Mouse (Mus musculus): ENCODE results near the gene Ppil4. TPM values are rescaled to one million over a fixed set of nuclear protein-coding genes. Genes with fewer than 3 reads are reported as not detected.

Ppil4 gene
- polyA plus RNA-seq, 2 experiments = 9.4 to 20.7 TPM

DNA sequence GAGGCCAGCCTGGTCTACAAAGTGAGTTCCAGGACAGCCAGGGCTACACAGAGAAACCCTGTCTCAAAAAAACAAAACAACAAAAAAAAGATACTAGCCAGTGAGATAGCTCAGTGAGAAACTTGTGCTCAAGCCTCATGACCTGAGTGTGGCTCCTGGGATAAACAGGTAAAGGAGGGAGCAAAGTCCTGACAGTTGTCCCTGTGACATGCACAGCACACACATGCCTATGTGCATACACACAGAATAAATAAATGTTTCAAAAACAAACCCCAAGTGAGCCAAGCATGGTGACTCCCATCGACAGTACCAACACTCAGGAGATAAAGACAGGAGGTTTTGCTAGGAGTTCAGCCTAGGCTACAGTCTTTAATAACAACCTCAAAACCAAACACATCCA is 19.9 kb upstream of the Ppil4 start:
- no peak overlapping the region for H3K9ac ChIP-seq (replicated peaks)
- DNase-seq (ENCODE audit: low read depth in 3 of 3, low spot score in 3 of 3) (no peak), ATAC-seq (ENCODE audit: insufficient read depth) (no peak)
- no peaks in the 10 kb centered on the region for H3K4me1 ChIP-seq (replicated peaks; ENCODE audit: control insufficient read depth in 2 of 2, insufficient read depth in 2 of 2, low read length in 1 of 2)
- H3K27me3 ChIP-seq (ENCODE audit: control insufficient read depth, insufficient read depth, low read length) = no peaks in the 10 kb centered on the region
- H3K36me3 ChIP-seq (replicated peaks; ENCODE audit: control insufficient read depth, insufficient read depth, low read depth) = peaks cover 3% of the 10 kb centered on the region
- no peak for TF ChIP-seq EP300 (IDR thresholded peaks at IDR 0.05; ENCODE audit: low read depth)
- TF ChIP-seq CTCF (IDR thresholded peaks at IDR 0.05; ENCODE audit: low read depth) = no peak
- H3K27ac ChIP-seq = no peak overlapping the region
- WGBS (ENCODE audit: insufficient replicate concordance) = 88% methylated on average over 1 of the region's 1 CpGs
- no peaks in the 10 kb centered on the region for H3K9me3 ChIP-seq (ENCODE audit: control insufficient read depth, low read length)
- H3K4me2 ChIP-seq (ENCODE audit: low read depth) = no peak overlapping the region
- H3K4me3 ChIP-seq (ENCODE audit: insufficient read depth in 1 of 2, low read depth in 2 of 2, low read length in 2 of 2) = no peak overlapping the region

DNA sequence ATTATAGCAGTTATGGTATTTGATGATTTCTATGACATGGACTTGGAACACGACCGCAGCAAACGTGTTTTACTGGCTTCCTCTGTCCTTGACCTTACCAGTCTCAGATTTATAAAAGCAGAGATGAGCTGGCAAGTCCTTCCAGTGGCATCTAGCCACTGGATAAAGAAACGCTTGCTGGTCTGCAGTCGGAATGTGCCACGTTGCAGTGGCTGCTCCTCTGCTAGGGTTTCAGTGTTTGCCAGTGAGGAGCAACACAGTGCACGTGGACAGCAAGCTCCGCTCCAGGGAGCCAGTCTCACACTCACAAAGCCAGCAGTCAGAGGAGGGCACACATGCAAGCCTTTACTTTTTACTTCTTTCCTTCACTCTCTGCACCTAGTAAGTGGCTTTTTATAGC is 17.3 kb upstream of the Ppil4 start:
- Histone ChIP-seq H3K9ac (replicated peaks) (no peak overlapping the region), H3K27me3 (ENCODE audit: control insufficient read depth, insufficient read depth, low read length) (no peaks in the 10 kb centered on the region), H3K27ac (no peak overlapping the region), H3K36me3 (replicated peaks; ENCODE audit: control insufficient read depth, insufficient read depth, low read depth) (no peaks in the 10 kb centered on the region; the same call in none of the 2 replicates), H3K9me3 (ENCODE audit: control insufficient read depth, low read length) (no peaks in the 10 kb centered on the region), H3K4me3 (ENCODE audit: insufficient read depth in 1 of 2, low read depth in 2 of 2, low read length in 2 of 2) (no peak overlapping the region), H3K4me1 (replicated peaks; ENCODE audit: control insufficient read depth in 2 of 2, insufficient read depth in 2 of 2, low read length in 1 of 2) (peaks cover 4 to 6% of the 10 kb centered on the region in 2 experiments; a peak in 3 of 4 replicates), H3K4me2 (ENCODE audit: low read depth) (no peak overlapping the region)
- 79% methylated on average over 8 of the region's 8 CpGs for WGBS (ENCODE audit: insufficient replicate concordance)
- DNase-seq (ENCODE audit: low read depth in 3 of 3, low spot score in 3 of 3) (no peak), ATAC-seq (ENCODE audit: insufficient read depth) (no peak)
- TF ChIP-seq CTCF (IDR thresholded peaks at IDR 0.05; ENCODE audit: low read depth) = no peak
- TF ChIP-seq EP300 (IDR thresholded peaks at IDR 0.05; ENCODE audit: low read depth) = no peak

DNA sequence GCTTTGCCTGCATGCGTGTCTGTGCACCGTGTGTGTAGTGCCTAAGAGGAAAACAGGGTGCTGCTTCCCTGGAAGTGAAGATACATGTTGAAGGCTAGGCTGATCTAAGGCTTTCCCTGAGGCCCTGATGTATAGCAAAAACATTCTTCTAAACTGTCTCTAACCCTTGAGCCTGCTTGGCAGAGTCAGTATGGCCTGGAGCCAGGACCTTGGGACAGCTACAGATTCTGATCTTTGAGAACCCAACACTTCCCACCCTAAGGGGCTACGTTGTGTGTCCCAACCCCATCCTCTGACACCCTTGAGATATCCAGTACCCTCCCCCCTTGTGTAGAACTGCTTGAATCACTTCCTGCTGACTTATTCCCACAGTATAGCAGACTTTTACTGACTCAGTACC is 14.3 kb upstream of the Ppil4 start:
- DNase-seq (ENCODE audit: low read depth in 3 of 3, low spot score in 3 of 3) = no peak
- Histone ChIP-seq H3K9me3 (ENCODE audit: control insufficient read depth, low read length) (no peaks in the 10 kb centered on the region), H3K4me3 (ENCODE audit: insufficient read depth in 1 of 2, low read depth in 2 of 2, low read length in 2 of 2) (no peak overlapping the region), H3K9ac (replicated peaks) (no peak overlapping the region), H3K27me3 (ENCODE audit: control insufficient read depth, insufficient read depth, low read length) (no peaks in the 10 kb centered on the region), H3K4me1 (replicated peaks; ENCODE audit: control insufficient read depth in 2 of 2, insufficient read depth in 2 of 2, low read length in 1 of 2) (peaks cover 6 to 8% of the 10 kb centered on the region in 2 experiments; a peak in 3 of 4 replicates), H3K4me2 (ENCODE audit: low read depth) (no peak overlapping the region), H3K36me3 (replicated peaks; ENCODE audit: control insufficient read depth, insufficient read depth, low read depth) (no peaks in the 10 kb centered on the region; the same call in 1 of the 2 replicates), H3K27ac (no peak overlapping the region)
- TF ChIP-seq CTCF (IDR thresholded peaks at IDR 0.05; ENCODE audit: low read depth) = no peak
- TF ChIP-seq EP300 (IDR thresholded peaks at IDR 0.05; ENCODE audit: low read depth) = no peak
- 79% methylated on average over 3 of the region's 3 CpGs for WGBS (ENCODE audit: insufficient replicate concordance)
- ATAC-seq (ENCODE audit: insufficient read depth) = no peak

DNA sequence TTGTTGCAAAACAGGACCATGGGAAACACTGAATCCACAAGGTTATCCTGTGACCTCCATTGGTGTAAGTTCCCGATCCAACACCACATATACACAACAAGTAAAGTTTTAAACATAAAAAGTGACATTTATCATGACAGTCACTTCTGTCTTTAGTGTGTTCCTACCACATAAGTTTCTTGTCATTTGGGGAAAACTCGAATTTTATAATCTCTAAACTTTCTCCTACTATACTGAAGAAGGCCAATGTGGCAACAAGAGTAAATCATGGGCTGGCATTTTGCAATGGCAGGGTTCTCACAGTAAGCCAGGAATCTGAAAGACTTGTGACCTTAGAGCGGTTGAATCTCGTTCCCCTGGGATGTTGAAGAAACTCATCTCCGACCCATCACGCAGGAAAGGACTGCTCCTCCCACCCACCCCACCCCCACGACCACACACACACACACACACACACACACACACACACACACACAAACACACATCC is 12.9 kb upstream of the Ppil4 start:
- Histone ChIP-seq H3K4me3 (ENCODE audit: insufficient read depth in 1 of 2, low read depth in 2 of 2, low read length in 2 of 2) (peak overlapping the region; percentile 87 to 100), H3K9me3 (ENCODE audit: control insufficient read depth, low read length) (no peaks in the 10 kb centered on the region), H3K27ac (no peak overlapping the region), H3K4me2 (ENCODE audit: low read depth) (peak overlapping the region; percentile 90), H3K9ac (replicated peaks) (peak overlapping the region; percentile 96), H3K4me1 (replicated peaks; ENCODE audit: control insufficient read depth in 2 of 2, insufficient read depth in 2 of 2, low read length in 1 of 2) (peaks cover 6 to 8% of the 10 kb centered on the region in 2 experiments; a peak in 3 of 4 replicates), H3K36me3 (replicated peaks; ENCODE audit: control insufficient read depth, insufficient read depth, low read depth) (no peaks in the 10 kb centered on the region; the same call in 1 of the 2 replicates), H3K27me3 (ENCODE audit: control insufficient read depth, insufficient read depth, low read length) (no peaks in the 10 kb centered on the region)
- TF ChIP-seq EP300 (IDR thresholded peaks at IDR 0.05; ENCODE audit: low read depth) = no peak
- no peak for TF ChIP-seq CTCF (IDR thresholded peaks at IDR 0.05; ENCODE audit: low read depth)
- DNase-seq (ENCODE audit: low read depth in 3 of 3, low spot score in 3 of 3) (no peak), ATAC-seq (ENCODE audit: insufficient read depth) (no peak)
- WGBS (ENCODE audit: insufficient replicate concordance) = 18% methylated on average over 7 of the region's 7 CpGs

DNA sequence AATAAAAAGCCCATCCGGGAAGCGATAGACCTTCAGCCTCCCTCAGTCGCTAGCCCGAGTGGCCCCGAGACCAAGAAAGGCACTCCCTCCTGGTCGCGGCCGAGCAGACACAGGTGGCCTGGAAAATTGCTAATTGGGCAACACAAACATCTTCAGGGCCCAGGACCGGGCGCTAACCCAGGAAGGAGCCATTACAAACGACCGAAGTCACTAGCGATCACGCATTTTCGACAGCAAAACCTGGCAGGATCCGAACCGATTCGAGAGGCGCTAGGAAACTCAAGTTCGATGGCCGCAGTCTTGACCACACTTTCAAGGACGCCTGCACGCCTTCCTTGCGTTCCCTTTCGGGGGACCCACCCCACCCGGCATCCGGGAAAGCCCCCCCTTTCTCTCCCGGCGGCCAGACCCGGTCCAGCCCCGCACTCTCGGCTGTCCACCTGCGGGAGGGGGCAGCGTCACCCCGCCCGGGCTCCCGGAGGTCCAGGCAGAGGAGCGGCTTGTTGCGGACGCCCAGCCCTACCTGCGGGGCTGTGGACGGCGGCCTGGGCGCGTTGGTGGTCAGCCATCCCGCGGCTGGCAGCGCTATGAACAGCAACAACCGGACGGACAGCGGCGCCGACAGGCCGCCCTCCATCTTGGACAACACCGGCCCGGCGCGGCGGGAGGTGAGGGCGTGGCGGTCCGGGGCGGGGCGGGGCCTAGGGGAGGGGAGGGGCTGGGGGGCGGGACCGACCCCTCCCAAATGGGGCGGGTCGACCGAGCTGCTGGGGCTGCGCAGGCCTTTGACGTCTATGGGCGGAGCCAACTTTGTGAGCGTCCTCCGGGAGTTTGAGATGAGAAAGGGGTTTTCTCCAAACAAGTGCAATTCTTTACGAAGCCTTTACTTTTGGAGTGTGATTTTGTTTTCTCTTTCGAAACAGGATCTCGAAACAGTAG is 12.2 kb upstream of the Ppil4 start:
- H3K27ac ChIP-seq = peak overlapping the region; percentile 54
- H3K27me3 ChIP-seq (ENCODE audit: control insufficient read depth, insufficient read depth, low read length) = no peaks in the 10 kb centered on the region
- peak overlapping the region; percentile 96 for H3K9ac ChIP-seq (replicated peaks)
- no peaks in the 10 kb centered on the region for H3K36me3 ChIP-seq (replicated peaks; ENCODE audit: control insufficient read depth, insufficient read depth, low read depth)
- H3K4me2 ChIP-seq (ENCODE audit: low read depth) = peak overlapping the region; percentile 90
- no peaks in the 10 kb centered on the region for H3K9me3 ChIP-seq (ENCODE audit: control insufficient read depth, low read length)
- peaks cover 6 to 8% of the 10 kb centered on the region in 2 experiments; a peak in 3 of 4 replicates for H3K4me1 ChIP-seq (replicated peaks; ENCODE audit: control insufficient read depth in 2 of 2, insufficient read depth in 2 of 2, low read length in 1 of 2)
- under 1% methylated on average over 74 of the region's 77 CpGs for WGBS (ENCODE audit: insufficient replicate concordance)
- TF ChIP-seq EP300 (IDR thresholded peaks at IDR 0.05; ENCODE audit: low read depth) = no peak
- TF ChIP-seq CTCF (IDR thresholded peaks at IDR 0.05; ENCODE audit: low read depth) = no peak
- peak overlapping the region; percentile 87 to 100 for H3K4me3 ChIP-seq (ENCODE audit: insufficient read depth in 1 of 2, low read depth in 2 of 2, low read length in 2 of 2)
- DNase-seq (ENCODE audit: low read depth in 3 of 3, low spot score in 3 of 3) (peak; percentile 86), ATAC-seq (ENCODE audit: insufficient read depth) (peak; percentile 96)
